Mouse (Mus musculus) Patski (cell line): ENCODE results near the gene Ffar3. TPM values are rescaled to one million over a fixed set of nuclear protein-coding genes. Genes with fewer than 3 reads are reported as not detected.

Source experiments
- ATAC-seq: fragments of 100-300 bp; one replicate; pipeline ENCODE4 v1.8.0; 2021
- CTCF ChIA-PET: fragments of 350-600 bp; sonication (Branson Sonifier 250); formaldehyde crosslinking; loops from one replicate; lab custom pipeline; 2022; ENCODE audit warnings: inconsistent platforms; lab: Charles Lee
- POLR2A ChIA-PET: fragments of 350-600 bp; sonication (Branson Sonifier 250); formaldehyde crosslinking; loops from one replicate; lab custom pipeline; 2022; ENCODE audit warnings: antibody characterized with exemption, inconsistent platforms; lab: Charles Lee
- DNase-seq: peaks from one replicate; pipeline ENCODE4 v3.0.0-alpha.2; 2011; ENCODE audit warnings: low read depth, low spot score
- H3K27me3 ChIP-seq: fragments of 371-371 bp; one replicate; pipeline ENCODE4 v1.5.1; 2021
- CTCF ChIP-seq: fragments of 100-300 bp; IDR thresholded peaks from one replicate; pipeline ENCODE4 v1.5.1; 2021
- in situ Hi-C: fragments of 300-500 bp; cut with MboI; formaldehyde crosslinking; loops from 3 replicates; pipeline ENCODE4 v1.11.1; 2018; ENCODE audit warnings: low pct_unique_long_range_greater_than_20kb, mixed read lengths
- polyA plus RNA-seq: library from polyadenylated mRNA; unstranded; gene quantifications from one replicate; pipeline ENCODE4 v1.2.3, GENCODE M21; 2021

The Ffar3 gene
- not detected for polyA plus RNA-seq

DNA sequence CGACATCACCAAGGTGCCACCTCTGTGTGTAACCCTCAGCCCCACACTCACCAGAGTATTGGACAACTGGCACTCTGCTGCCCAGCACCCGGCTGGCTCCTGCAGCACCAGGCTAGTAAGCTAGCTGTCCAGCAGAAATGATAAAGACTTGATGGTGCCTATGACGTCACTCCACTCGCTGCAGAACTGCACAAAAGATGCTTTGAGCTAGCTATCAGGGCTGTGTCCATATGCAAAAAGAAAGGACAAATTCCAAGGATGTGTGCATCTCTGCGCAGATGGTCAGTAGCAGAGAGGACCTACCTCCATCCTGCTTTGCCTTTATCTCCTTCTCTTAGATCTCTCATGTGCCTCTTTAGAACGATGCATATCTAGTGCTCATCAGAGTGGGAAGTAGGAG is at the start of gene Ffar3:
Gene Ffar3 (minus strand): TSS at position 101 of the 400 bp plus-strand sequence.
- peaks cover 55% of the 10 kb centered on the region for H3K27me3 ChIP-seq
- ChIA-PET POLR2A (no interaction called here), CTCF (no interaction called here)
- no peak for TF ChIP-seq CTCF
- DNase-seq (no peak), ATAC-seq (no peak)
- in situ Hi-C loops = loop anchor here (10.0 kb wide), 1 partner anchor 181 kb away; the partner anchor contains the start of gene Pmis2

DNA sequence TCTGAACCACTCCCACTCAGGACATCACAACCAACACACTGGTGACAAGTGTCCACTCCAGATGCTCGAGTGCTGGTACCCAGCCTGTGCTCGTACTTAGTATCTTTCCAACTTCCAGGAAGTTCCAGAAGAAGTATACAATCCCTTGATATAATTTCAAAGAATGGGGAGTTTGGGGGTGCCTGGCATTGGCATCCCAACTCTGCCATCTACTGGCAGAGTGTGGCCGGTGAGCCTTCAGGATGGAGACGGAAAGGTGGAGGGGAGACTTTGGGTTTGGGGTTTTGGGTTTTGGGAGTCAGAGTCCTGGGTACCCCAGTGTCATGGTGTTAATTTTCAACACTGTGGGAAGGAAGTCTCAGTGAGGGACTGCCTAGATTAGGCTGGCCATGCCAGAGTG is 48.1 kb upstream of the Ffar3 start:
- no peak for ATAC-seq
- CTCF ChIA-PET = no interaction called here
- POLR2A ChIA-PET = no interaction called here
- peaks cover 23% of the 10 kb centered on the region for H3K27me3 ChIP-seq
- in situ Hi-C loops = no loop called here
- no peak for TF ChIP-seq CTCF
- DNase-seq = no peak

DNA sequence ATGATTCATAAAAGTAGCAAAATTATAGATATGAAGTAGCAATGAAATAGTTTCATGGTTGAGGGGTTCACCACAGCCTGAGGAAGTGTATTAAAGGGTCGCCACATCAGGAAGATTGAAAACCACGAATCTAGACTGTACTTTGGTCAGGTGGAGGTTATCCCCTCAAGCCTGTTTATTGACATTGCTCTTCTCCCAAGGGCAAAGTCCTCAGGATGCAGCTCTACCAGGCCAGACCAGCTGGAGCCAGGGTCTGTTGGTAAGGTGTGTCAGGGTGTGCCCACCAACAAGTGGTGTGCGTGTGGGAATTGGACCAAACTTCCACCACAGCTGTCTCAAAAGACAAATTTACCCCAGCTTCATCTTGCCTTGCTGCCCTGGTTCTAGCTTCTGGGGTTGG is 39.2 kb upstream of the Ffar3 start:
- in situ Hi-C loops = no loop called here
- ChIA-PET POLR2A (no interaction called here), CTCF (no interaction called here)
- H3K27me3 ChIP-seq = peaks cover 15% of the 10 kb centered on the region
- ATAC-seq (no peak), DNase-seq (no peak)
- TF ChIP-seq CTCF = no peak

DNA sequence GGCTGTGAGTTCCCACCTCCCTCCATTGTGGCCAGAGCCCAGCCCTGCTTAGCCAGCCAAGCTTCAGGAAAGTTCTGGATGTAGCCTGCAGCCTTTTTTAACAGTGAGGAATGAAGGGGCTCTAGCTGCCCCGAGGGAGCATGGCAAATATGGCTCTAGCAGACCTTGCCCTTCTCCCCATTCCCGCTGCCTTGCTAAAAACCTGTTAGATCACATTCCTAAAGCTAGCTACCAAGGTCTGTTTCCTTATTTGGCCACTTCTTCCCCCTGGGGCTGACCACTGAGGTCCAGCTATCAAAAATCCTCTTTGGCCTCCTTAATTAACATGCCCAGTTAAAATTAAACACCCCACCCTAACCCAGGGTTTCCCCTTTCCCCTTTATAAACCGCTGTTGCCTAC is 36.5 kb upstream of the Ffar3 start:
- ATAC-seq (no peak), DNase-seq (no peak)
- ChIA-PET CTCF (no interaction called here), POLR2A (no interaction called here)
- in situ Hi-C loops = no loop called here
- no peak for TF ChIP-seq CTCF
- peaks cover 3% of the 10 kb centered on the region for H3K27me3 ChIP-seq

DNA sequence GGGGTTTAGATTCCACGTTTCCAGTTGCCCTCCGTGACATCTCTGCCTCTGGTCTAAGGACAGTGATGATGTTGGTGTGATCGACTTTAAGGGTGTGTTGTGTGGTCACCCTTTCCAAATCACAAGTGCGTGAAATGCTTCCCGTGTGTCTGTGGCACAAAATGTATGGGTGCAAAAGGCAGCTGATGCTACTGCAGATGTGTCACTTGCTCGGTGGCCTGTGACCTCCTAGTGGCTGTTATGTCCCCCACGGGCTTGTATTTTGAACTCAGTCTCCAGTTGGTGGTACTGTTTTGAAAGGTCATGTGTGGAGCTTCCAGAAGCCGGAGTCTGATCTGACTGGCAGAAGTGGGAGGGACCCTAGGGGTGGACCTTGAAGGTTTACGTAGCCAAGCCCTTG is 35.8 kb upstream of the Ffar3 start:
- CTCF ChIA-PET = no interaction called here
- POLR2A ChIA-PET = no interaction called here
- DNase-seq = no peak
- no peak for ATAC-seq
- peaks cover 3% of the 10 kb centered on the region for H3K27me3 ChIP-seq
- in situ Hi-C loops = no loop called here
- TF ChIP-seq CTCF = no peak

DNA sequence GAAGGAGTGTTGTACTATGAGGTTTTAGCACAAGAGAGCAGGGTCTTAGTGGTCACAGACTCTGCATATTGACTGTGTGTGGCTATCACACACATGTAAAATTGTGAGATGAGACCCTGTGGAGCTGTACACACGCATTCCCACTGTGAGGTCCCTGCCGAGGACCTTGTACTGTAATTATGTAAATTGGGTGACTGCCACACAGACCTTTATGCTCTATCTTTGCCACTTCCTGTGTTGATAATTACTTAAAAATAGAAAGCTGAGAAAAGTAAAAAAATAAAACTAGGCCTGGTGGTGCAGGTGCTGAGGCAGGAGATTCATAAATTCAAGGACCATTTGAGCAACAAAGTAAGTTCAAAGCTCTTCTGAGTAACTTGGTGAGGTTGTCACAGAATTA is 34.7 kb upstream of the Ffar3 start:
- CTCF ChIA-PET = no interaction called here
- POLR2A ChIA-PET = no interaction called here
- TF ChIP-seq CTCF = no peak
- peaks cover 3% of the 10 kb centered on the region for H3K27me3 ChIP-seq
- DNase-seq = no peak
- ATAC-seq = no peak
- in situ Hi-C loops = no loop called here

DNA sequence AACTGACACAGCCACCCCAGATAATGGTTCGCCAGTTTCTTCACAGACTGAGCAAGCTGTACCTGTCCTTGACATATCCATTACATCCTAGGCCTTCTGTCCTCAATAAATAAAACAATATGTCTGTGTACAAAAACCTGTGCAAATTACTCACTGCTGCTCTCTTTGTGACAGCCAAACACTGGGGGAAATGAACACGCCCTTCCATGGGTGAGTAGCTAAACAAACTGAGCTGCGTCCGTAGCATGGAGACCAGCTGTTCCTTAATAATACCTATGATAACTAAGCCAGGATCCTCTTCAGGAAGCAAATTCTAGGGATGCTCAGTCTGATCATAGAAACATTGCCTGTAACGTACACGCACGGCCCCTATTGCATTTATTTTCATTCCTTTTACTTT is 32.8 kb upstream of the Ffar3 start:
- ATAC-seq (no peak), DNase-seq (no peak)
- ChIA-PET POLR2A (no interaction called here), CTCF (no interaction called here)
- no peaks in the 10 kb centered on the region for H3K27me3 ChIP-seq
- in situ Hi-C loops = loop anchor here (10.0 kb wide), 1 partner anchor 206 kb away; no protein-coding TSS in a partner anchor
- no peak for TF ChIP-seq CTCF

DNA sequence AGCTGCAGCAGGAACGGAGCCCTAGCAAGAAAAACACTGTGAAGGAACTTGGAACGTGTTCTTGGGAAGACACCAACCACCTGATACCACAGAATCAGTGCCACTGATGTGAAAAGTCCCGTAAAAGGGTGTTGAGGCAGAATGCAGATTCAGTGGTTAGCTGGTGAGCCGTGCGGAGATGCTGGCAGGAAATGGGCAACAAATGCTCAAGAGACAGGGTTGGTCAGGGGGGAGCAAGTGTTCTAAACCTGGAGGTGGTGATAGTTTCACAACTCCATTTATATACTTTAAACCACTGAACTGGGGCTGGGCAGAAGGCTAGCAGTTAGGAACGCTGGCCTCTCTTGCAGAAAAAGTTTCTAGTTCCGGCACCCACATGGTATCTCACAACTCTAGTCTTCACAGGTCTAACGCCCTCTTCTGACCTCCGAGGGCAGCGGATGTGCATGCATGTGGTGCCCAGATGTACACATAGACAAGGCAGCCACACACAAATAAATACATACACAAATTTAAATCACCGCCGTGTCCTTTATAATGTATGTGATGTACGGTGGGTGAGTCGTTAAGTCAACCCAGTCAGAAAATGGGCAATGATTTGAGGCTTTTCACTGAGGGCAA is 31.7 kb upstream of the Ffar3 start:
- ChIA-PET CTCF (no interaction called here), POLR2A (interaction anchor here (0.6 kb wide), 1 partner anchor 27 kb away, joined by 3 read pairs; no protein-coding TSS in a partner anchor)
- in situ Hi-C loops = loop anchor here (10.0 kb wide), 1 partner anchor 207 kb away; no protein-coding TSS in a partner anchor
- no peak for TF ChIP-seq CTCF
- DNase-seq = no peak
- H3K27me3 ChIP-seq = no peaks in the 10 kb centered on the region
- no peak for ATAC-seq

DNA sequence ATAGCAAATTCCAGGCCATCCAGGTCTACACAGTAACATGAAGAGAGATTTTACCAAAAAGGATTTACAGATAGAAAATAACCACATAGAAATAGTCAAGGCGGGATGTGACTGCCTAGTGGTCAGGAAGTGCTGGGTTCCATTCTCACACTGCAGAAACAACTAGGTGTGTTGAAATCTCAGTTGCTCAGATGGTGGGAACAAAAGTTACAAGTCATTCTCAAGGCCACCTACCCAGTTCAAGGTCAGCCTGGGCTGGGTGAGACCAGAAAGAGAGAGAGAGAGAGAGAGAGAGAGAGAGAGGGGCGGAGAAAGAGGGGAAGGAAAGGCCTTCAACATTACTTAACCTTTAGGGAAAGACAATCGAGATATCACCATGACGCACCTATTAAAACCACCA is 30.9 kb upstream of the Ffar3 start:
- DNase-seq (no peak), ATAC-seq (no peak)
- H3K27me3 ChIP-seq = no peaks in the 10 kb centered on the region
- CTCF ChIA-PET = no interaction called here
- POLR2A ChIA-PET = interaction anchor here (0.6 kb wide), 1 partner anchor 27 kb away, joined by 3 read pairs; no protein-coding TSS in a partner anchor
- in situ Hi-C loops = loop anchor here (10.0 kb wide), 1 partner anchor 208 kb away; no protein-coding TSS in a partner anchor
- no peak for TF ChIP-seq CTCF

DNA sequence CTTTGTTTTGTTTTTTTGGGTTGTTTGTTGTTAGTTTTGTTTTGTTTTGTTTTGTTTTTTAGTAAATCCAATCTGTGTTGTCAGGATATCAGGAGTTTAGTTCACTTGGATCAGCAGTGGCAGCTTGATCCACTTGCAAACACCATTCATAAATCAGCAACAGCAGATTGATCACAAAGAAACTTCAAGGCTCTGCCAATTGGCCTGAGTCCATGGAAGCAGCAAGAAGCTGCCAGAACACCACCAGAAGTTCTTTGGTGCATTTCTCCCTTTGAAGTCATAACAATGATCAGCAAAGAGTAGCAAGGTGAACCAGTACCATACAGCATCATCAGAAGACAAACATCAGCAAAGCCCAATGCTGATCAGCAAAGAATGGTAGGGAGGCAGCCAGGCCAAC is 28.1 kb upstream of the Ffar3 start:
- ChIA-PET POLR2A (no interaction called here), CTCF (interaction anchor here (1.9 kb wide), 1 partner anchor 11 kb away, joined by 5 read pairs; no protein-coding TSS in a partner anchor)
- no peak for DNase-seq
- in situ Hi-C loops = loop anchor here (10.0 kb wide), 1 partner anchor 211 kb away; no protein-coding TSS in a partner anchor
- no peak for ATAC-seq
- H3K27me3 ChIP-seq = peaks cover 6% of the 10 kb centered on the region
- TF ChIP-seq CTCF = no peak

DNA sequence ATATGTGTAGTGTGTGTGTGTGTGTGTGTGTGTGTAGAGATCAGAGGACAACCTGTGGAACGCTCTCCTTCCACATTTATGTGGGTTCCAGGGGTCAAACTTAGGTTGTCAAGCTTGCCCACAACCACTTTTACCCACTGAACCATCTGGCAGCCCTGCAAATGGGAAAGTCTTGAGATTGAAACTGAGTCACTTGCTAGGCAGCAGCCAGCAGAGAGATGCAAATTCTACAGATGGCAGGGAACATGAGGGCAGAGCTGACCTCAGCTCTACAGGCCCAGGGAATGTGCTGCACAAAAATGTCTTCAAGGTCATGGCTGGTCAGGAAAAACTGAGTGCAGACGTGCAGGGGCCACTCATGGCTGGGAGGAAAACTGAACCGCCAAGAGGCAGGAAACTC is 25.4 kb upstream of the Ffar3 start:
- in situ Hi-C loops = loop anchor here (10.0 kb wide), 1 partner anchor 213 kb away; no protein-coding TSS in a partner anchor
- DNase-seq (no peak), ATAC-seq (no peak)
- ChIA-PET CTCF (no interaction called here), POLR2A (no interaction called here)
- no peak for TF ChIP-seq CTCF
- peaks cover 16% of the 10 kb centered on the region for H3K27me3 ChIP-seq
